Mouse (Mus musculus) kidney, adult 2 months (tissue): ENCODE results near the gene Hddc3.

Experiments used
- CTCF ChIP-seq: fragments of 200-500 bp; conservative IDR thresholded peaks from 2 replicates; pipeline ENCODE4 v1.5.1; 2011; ENCODE audit warnings: low read depth, mild to moderate bottlenecking, control low read depth, low read length, moderate library complexity, mixed read lengths; ENCODE audit not compliant: insufficient read depth, insufficient read length
- POLR2A ChIP-seq: fragments of 200-500 bp; IDR thresholded peaks from one replicate; pipeline ENCODE4 v1.6.1; 2011; ENCODE audit warnings: low read depth, low read length, control low read depth

GRCm38 (mm10) chr7:80307766-80308165 is 35.1 kb upstream of the Hddc3 start:
- no peak for TF ChIP-seq POLR2A
- TF ChIP-seq CTCF = no peak
